Mouse (Mus musculus): ENCODE results near the gene Gm49661. TPM values are rescaled to one million over a fixed set of nuclear protein-coding genes. Genes with fewer than 3 reads are reported as not detected.

Gm49661 gene
- polyA plus RNA-seq, 1 experiment from 2014 or later, result not detected

- Histone ChIP-seq H3K9me3 (replicated peaks) (no peaks in the 10 kb centered on the region), H3K4me2 (replicated peaks) (peak overlapping the region; percentile 99), H3K36me3 (peaks cover 34% of the 10 kb centered on the region), H3K4me1 (peaks cover 72% of the 10 kb centered on the region), H3K27ac (replicated peaks) (peak overlapping the region; percentile 87), H3K9ac (peak overlapping the region; percentile 42), H3K27me3 (peaks cover 9% of the 10 kb centered on the region), H3K4me3 (replicated peaks) (peak overlapping the region; percentile 67)
- whole genome bisulfite sequencing, result under 1% methylated on average over 59 of the region's 61 CpGs
- ATAC-seq (ENCODE audit: insufficient number of reproducible peaks, low FRiP score, low TSS enrichment, low read depth), result peak; percentile 81
Measured at GRCm38 (mm10) chr8:84976031-84976762, 7.0 kb upstream of the Gm49661 start.

GRCm38 (mm10) chr8:84975434-84975833, 6.2 kb upstream of the Gm49661 start:
- H3K36me3 ChIP-seq, result peaks cover 39% of the 10 kb centered on the region
- H3K9me3 ChIP-seq (replicated peaks), result no peaks in the 10 kb centered on the region
- 27% methylated on average over 7 of the region's 7 CpGs for WGBS
- H3K4me1 ChIP-seq, result peaks cover 72% of the 10 kb centered on the region
- peak overlapping the region; percentile 87 for H3K27ac ChIP-seq (replicated peaks)
- H3K9ac ChIP-seq, result no peak overlapping the region
- peak overlapping the region; percentile 99 for H3K4me2 ChIP-seq (replicated peaks)
- no peak for ATAC-seq (ENCODE audit: insufficient number of reproducible peaks, low FRiP score, low TSS enrichment, low read depth)
- H3K4me3 ChIP-seq (replicated peaks), result peak overlapping the region; percentile 67; the same call in 1 of the 2 replicates
- peaks cover 9% of the 10 kb centered on the region for H3K27me3 ChIP-seq

- ATAC-seq (ENCODE audit: insufficient number of reproducible peaks, low FRiP score, low TSS enrichment, low read depth), result no peak
- H3K9me3 ChIP-seq (replicated peaks), result no peaks in the 10 kb centered on the region
- no peak overlapping the region for H3K4me3 ChIP-seq (replicated peaks)
- peaks cover 39% of the 10 kb centered on the region for H3K36me3 ChIP-seq
- 64% methylated on average over 8 of the region's 8 CpGs for WGBS
- H3K4me1 ChIP-seq, result peaks cover 66% of the 10 kb centered on the region
- no peak overlapping the region for H3K9ac ChIP-seq
- peaks cover 9% of the 10 kb centered on the region for H3K27me3 ChIP-seq
- H3K4me2 ChIP-seq (replicated peaks), result no peak overlapping the region
- H3K27ac ChIP-seq (replicated peaks), result peak overlapping the region; percentile 48; the same call in 1 of the 2 replicates
Measured at GRCm38 (mm10) chr8:84974543-84975142, 5.4 kb upstream of the Gm49661 start.

- no peaks in the 10 kb centered on the region for H3K9me3 ChIP-seq (replicated peaks)
- H3K4me1 ChIP-seq, result peaks cover 59% of the 10 kb centered on the region
- H3K27ac ChIP-seq (replicated peaks), result no peak overlapping the region
- no peak overlapping the region for H3K4me3 ChIP-seq (replicated peaks)
- peaks cover 39% of the 10 kb centered on the region for H3K36me3 ChIP-seq
- no peak for ATAC-seq (ENCODE audit: insufficient number of reproducible peaks, low FRiP score, low TSS enrichment, low read depth)
- H3K27me3 ChIP-seq, result peaks cover 9% of the 10 kb centered on the region
- H3K9ac ChIP-seq, result no peak overlapping the region
- 58% methylated on average over 4 of the region's 4 CpGs for WGBS
- no peak overlapping the region for H3K4me2 ChIP-seq (replicated peaks)
Measured at GRCm38 (mm10) chr8:84973803-84974542, 4.7 kb upstream of the Gm49661 start.

- ATAC-seq (ENCODE audit: insufficient number of reproducible peaks, low FRiP score, low TSS enrichment, low read depth), result no peak
- Histone ChIP-seq H3K9me3 (replicated peaks) (no peaks in the 10 kb centered on the region), H3K4me2 (replicated peaks) (no peak overlapping the region), H3K9ac (no peak overlapping the region), H3K27me3 (peaks cover 9% of the 10 kb centered on the region), H3K27ac (replicated peaks) (no peak overlapping the region), H3K4me3 (replicated peaks) (no peak overlapping the region), H3K36me3 (peaks cover 39% of the 10 kb centered on the region), H3K4me1 (peaks cover 58% of the 10 kb centered on the region)
- 87% methylated on average over 1 of the region's 1 CpGs for WGBS
Measured at GRCm38 (mm10) chr8:84973079-84973478, 3.8 kb upstream of the Gm49661 start.

GRCm38 (mm10) chr8:84970913-84971312, 1.7 kb upstream of the Gm49661 start:
- Histone ChIP-seq H3K4me3 (replicated peaks) (peak overlapping the region; percentile 73), H3K9ac (no peak overlapping the region), H3K27me3 (no peaks in the 10 kb centered on the region), H3K4me2 (replicated peaks) (peak overlapping the region; percentile 76), H3K4me1 (peaks cover 46% of the 10 kb centered on the region), H3K27ac (replicated peaks) (no peak overlapping the region), H3K36me3 (peaks cover 39% of the 10 kb centered on the region), H3K9me3 (replicated peaks) (no peaks in the 10 kb centered on the region)
- no peak for ATAC-seq (ENCODE audit: insufficient number of reproducible peaks, low FRiP score, low TSS enrichment, low read depth)
- 49% methylated on average over 5 of the region's 5 CpGs for WGBS

GRCm38 (mm10) chr8:84970135-84970790, 1.0 kb upstream of the Gm49661 start:
- peak overlapping the region; percentile 73 for H3K4me3 ChIP-seq (replicated peaks)
- ATAC-seq (ENCODE audit: insufficient number of reproducible peaks, low FRiP score, low TSS enrichment, low read depth), result no peak
- H3K9ac ChIP-seq, result peak overlapping the region; percentile 72
- H3K36me3 ChIP-seq, result peaks cover 39% of the 10 kb centered on the region
- H3K4me1 ChIP-seq, result peaks cover 43% of the 10 kb centered on the region
- H3K4me2 ChIP-seq (replicated peaks), result peak overlapping the region; percentile 76
- no peaks in the 10 kb centered on the region for H3K27me3 ChIP-seq
- H3K9me3 ChIP-seq (replicated peaks), result no peaks in the 10 kb centered on the region
- peak overlapping the region; percentile 88 for H3K27ac ChIP-seq (replicated peaks)
- WGBS, result 6% methylated on average over 21 of the region's 21 CpGs

- Histone ChIP-seq H3K9me3 (replicated peaks) (no peaks in the 10 kb centered on the region), H3K4me1 (peaks cover 39% of the 10 kb centered on the region), H3K4me3 (replicated peaks) (peak overlapping the region; percentile 73), H3K9ac (peak overlapping the region; percentile 72), H3K36me3 (peaks cover 32% of the 10 kb centered on the region), H3K27me3 (no peaks in the 10 kb centered on the region), H3K4me2 (replicated peaks) (peak overlapping the region; percentile 76), H3K27ac (replicated peaks) (peak overlapping the region; percentile 88)
- 14% methylated on average over 2 of the region's 2 CpGs for WGBS
- no peak for ATAC-seq (ENCODE audit: insufficient number of reproducible peaks, low FRiP score, low TSS enrichment, low read depth)
Measured at GRCm38 (mm10) chr8:84968650-84969049, 583 bp downstream of the Gm49661 start.

- WGBS, result 83% methylated on average over 13 of the region's 13 CpGs
- no peak overlapping the region for H3K4me3 ChIP-seq (replicated peaks)
- H3K27ac ChIP-seq (replicated peaks), result 0 out of 2 replicates have a peak overlapping the region, but pooled peaks have one; percentile 0
- H3K9ac ChIP-seq, result no peak overlapping the region
- H3K9me3 ChIP-seq (replicated peaks), result no peaks in the 10 kb centered on the region
- peaks cover 39% of the 10 kb centered on the region for H3K4me1 ChIP-seq
- ATAC-seq (ENCODE audit: insufficient number of reproducible peaks, low FRiP score, low TSS enrichment, low read depth), result no peak
- no peaks in the 10 kb centered on the region for H3K27me3 ChIP-seq
- H3K36me3 ChIP-seq, result peaks cover 24% of the 10 kb centered on the region
- no peak overlapping the region for H3K4me2 ChIP-seq (replicated peaks)
Measured at GRCm38 (mm10) chr8:84967532-84968304, 1.5 kb downstream of the Gm49661 start.

GRCm38 (mm10) chr8:84966603-84967002, 2.6 kb downstream of the Gm49661 start:
- no peak overlapping the region for H3K27ac ChIP-seq (replicated peaks)
- peaks cover 39% of the 10 kb centered on the region for H3K4me1 ChIP-seq
- peaks cover 15% of the 10 kb centered on the region for H3K36me3 ChIP-seq
- peak overlapping the region; percentile 87 for H3K4me2 ChIP-seq (replicated peaks)
- WGBS, result 53% methylated on average over 3 of the region's 3 CpGs
- no peaks in the 10 kb centered on the region for H3K9me3 ChIP-seq (replicated peaks)
- no peak for ATAC-seq (ENCODE audit: insufficient number of reproducible peaks, low FRiP score, low TSS enrichment, low read depth)
- no peak overlapping the region for H3K4me3 ChIP-seq (replicated peaks)
- no peak overlapping the region for H3K9ac ChIP-seq
- H3K27me3 ChIP-seq, result no peaks in the 10 kb centered on the region
